Mouse (Mus musculus): ENCODE data around the gene Wdr74. TPM values are rescaled to one million over a fixed set of nuclear protein-coding genes. Genes with fewer than 3 reads are reported as not detected.

Wdr74 gene
- total and polyA plus RNA-seq, 3 experiments = 37.8 to 124 (median 75.0) TPM

DNA sequence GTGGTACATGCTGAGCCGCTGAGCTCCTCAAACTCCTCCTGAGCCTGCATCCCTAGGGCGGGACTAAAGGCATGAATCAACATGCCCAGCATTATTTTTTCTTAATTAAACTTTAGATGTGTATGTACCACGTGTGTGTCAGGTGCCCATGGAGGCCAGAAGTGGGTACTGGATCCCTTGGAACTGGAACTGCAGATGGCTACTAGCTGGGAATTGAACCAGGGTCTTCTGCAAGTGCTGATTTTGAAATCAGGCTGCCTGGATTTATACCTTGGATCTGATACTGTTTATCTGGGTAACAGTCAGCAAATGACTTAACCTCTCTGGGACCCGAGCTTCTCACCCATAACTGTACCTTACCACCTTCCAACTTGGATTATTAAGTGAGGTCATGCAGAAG lies 13.6 kb upstream of the Wdr74 start:
- ATAC-seq (ENCODE audit: extremely low read depth, insufficient number of reproducible peaks, low FRiP score, poor library complexity, severe bottlenecking) (no peak), DNase-seq (ENCODE audit: low spot score) (no peak)
- peak overlapping the region; percentile 89 for H3K4me3 ChIP-seq (ENCODE audit: low read depth, low read length)
- no peaks in the 10 kb centered on the region for H3K27me3 ChIP-seq (ENCODE audit: insufficient read depth, low read length)
- no peaks in the 10 kb centered on the region for H3K9me3 ChIP-seq (replicated peaks)
- H3K36me3 ChIP-seq (replicated peaks) = peaks cover 44% of the 10 kb centered on the region
- H3K4me1 ChIP-seq (ENCODE audit: insufficient read depth, low read depth, low read length) = peaks cover 53% of the 10 kb centered on the region
- TF ChIP-seq CTCF (IDR thresholded peaks at IDR 0.05; ENCODE audit: low read depth, low read length) = no peak
- no peak for TF ChIP-seq GATA2 (IDR thresholded peaks at IDR 0.05; ENCODE audit: borderline replicate concordance, low read depth, low read length)
- TF ChIP-seq POLR2AphosphoS5 (IDR thresholded peaks at IDR 0.05; ENCODE audit: insufficient replicate concordance, low read depth, low read length) = no peak
- no peak for TF ChIP-seq TAL1 (conservative IDR thresholded peaks at IDR 0.05; ENCODE audit: low read depth, low read length)
- TF ChIP-seq GATA1 (IDR thresholded peaks at IDR 0.05; ENCODE audit: borderline replicate concordance, low read length) = no peak

DNA sequence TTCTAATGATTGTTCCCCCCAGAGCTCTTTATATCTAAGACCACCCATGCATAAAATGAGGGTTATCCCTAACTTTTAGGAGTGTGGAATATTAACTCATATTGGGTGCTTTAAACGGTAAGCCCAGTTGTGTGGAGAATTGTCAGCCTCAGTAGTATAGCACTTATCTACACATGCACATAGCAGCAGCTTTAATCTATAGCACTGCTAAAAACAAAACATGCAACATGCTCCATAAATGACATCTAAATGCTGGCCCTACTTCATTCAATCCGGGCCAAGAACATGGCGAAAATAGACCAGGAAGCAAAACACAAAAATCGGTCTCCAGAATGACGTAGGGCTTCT lies 13.1 kb upstream of the Wdr74 start:
- Histone ChIP-seq H3K36me3 (replicated peaks) (peaks cover 45% of the 10 kb centered on the region), H3K4me3 (ENCODE audit: low read depth, low read length) (peak overlapping the region; percentile 89), H3K27me3 (ENCODE audit: insufficient read depth, low read length) (no peaks in the 10 kb centered on the region), H3K4me1 (ENCODE audit: insufficient read depth, low read depth, low read length) (peaks cover 49% of the 10 kb centered on the region), H3K9me3 (replicated peaks) (no peaks in the 10 kb centered on the region)
- no peak for DNase-seq (ENCODE audit: low spot score)
- TF ChIP-seq GATA1 (IDR thresholded peaks at IDR 0.05; ENCODE audit: borderline replicate concordance, low read length) = no peak
- no peak for TF ChIP-seq GATA2 (IDR thresholded peaks at IDR 0.05; ENCODE audit: borderline replicate concordance, low read depth, low read length)
- TF ChIP-seq TAL1 (conservative IDR thresholded peaks at IDR 0.05; ENCODE audit: low read depth, low read length) = no peak
- TF ChIP-seq POLR2AphosphoS5 (IDR thresholded peaks at IDR 0.05; ENCODE audit: insufficient replicate concordance, low read depth, low read length) = no peak
- no peak for ATAC-seq (ENCODE audit: extremely low read depth, insufficient number of reproducible peaks, low FRiP score, poor library complexity, severe bottlenecking)

DNA sequence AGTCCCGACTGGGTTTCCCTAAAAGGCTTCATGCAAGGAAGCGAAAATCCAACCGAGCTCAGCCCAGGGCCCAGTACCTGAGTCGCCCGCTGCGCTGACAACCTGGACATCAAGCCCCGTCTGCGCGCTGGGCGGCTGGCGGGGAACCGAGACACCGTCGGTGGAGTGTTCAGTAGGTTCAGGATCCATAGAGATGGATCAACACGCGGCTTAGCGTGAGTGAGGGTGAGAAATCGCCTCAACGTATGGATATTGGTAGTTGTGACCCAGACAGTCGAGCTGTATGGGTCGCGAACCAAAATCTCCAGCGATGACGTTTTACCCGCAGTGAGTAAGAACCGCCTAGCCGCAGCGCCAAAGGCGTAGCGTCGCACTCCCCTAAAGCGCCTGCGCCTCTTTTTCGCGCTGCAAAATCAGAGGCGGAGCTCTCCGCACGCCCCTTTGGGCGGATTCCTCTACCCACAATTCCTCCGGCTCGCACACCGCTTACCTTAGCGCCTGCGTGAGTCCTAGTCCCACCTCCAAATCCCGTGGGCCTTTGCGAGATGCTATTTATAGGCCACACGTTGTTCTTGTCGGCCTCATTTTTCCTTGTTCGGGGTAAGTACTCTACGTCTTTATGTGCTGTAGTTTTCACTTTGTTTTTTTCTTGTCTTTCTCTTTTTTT lies 12.6 kb upstream of the Wdr74 start, which contains the start of gene Slc3a2:
Slc3a2 (minus strand) TSS at position 463 of the 667 bp plus-strand sequence.
- ATAC-seq (ENCODE audit: extremely low read depth, insufficient number of reproducible peaks, low FRiP score, poor library complexity, severe bottlenecking) (peak; percentile 85), DNase-seq (ENCODE audit: low spot score) (peak; percentile 75)
- Histone ChIP-seq H3K4me3 (ENCODE audit: low read depth, low read length) (peak within 1 kb of the TSS; percentile 89), H3K9me3 (replicated peaks) (no peaks in the 10 kb centered on the region), H3K27me3 (ENCODE audit: insufficient read depth, low read length) (no peaks in the 10 kb centered on the region), H3K36me3 (replicated peaks) (peaks cover 45% of the 10 kb centered on the region), H3K4me1 (ENCODE audit: insufficient read depth, low read depth, low read length) (peaks cover 47% of the 10 kb centered on the region)
- TF ChIP-seq CTCF (IDR thresholded peaks at IDR 0.05; ENCODE audit: low read depth, low read length) (no peak), GATA1 (IDR thresholded peaks at IDR 0.05; ENCODE audit: borderline replicate concordance, low read length) (no peak), POLR2AphosphoS5 (IDR thresholded peaks at IDR 0.05; ENCODE audit: insufficient replicate concordance, low read depth, low read length) (peak; percentile 96)

DNA sequence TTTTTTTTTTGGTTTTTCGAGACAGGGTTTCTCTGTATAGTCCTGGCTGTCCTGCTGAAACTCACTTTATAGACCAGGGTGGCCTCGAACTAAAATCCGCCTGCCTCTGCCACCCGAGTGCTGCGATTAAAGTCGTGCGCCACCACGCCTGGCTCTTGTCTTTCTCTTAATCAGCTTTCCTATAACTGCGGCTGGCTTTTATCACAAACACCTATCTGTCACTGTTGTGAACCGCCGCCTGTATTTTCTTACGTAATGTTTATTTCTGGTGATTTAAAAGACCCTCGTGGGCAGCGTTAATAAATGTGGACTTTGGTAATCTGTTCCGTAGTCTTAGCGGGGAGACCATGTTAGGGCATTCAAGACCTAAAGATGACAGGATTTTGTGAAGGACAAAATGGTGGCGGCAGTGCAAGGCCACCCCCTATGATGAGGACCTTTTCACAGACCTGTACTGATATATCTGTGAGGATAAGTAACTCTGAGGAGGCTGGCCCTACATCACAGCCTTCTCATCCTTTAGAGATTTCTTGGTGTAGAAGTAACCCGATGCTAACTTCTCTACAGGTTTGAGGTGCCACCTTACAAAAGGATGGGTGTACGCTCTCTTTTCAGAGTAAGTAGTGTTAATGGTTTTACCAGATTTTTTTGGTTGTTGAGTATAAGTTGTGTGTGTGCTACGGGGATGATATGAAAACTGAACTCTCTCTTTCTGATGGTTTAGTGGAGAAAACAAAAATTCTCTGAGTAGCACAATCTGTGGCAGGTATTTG lies 11.9 kb upstream of the Wdr74 start:
- H3K4me3 ChIP-seq (ENCODE audit: low read depth, low read length) = peak overlapping the region; percentile 89
- peaks cover 41% of the 10 kb centered on the region for H3K4me1 ChIP-seq (ENCODE audit: insufficient read depth, low read depth, low read length)
- DNase-seq (ENCODE audit: low spot score) = no peak
- H3K9me3 ChIP-seq (replicated peaks) = no peaks in the 10 kb centered on the region
- peaks cover 45% of the 10 kb centered on the region for H3K36me3 ChIP-seq (replicated peaks)
- ATAC-seq (ENCODE audit: extremely low read depth, insufficient number of reproducible peaks, low FRiP score, poor library complexity, severe bottlenecking) = no peak
- TF ChIP-seq POLR2AphosphoS5 (IDR thresholded peaks at IDR 0.05; ENCODE audit: insufficient replicate concordance, low read depth, low read length) (peak; percentile 10; the same call in 1 of the 2 replicates), GATA1 (IDR thresholded peaks at IDR 0.05; ENCODE audit: borderline replicate concordance, low read length) (no peak), CTCF (IDR thresholded peaks at IDR 0.05; ENCODE audit: low read depth, low read length) (no peak), TAL1 (conservative IDR thresholded peaks at IDR 0.05; ENCODE audit: low read depth, low read length) (no peak), GATA2 (IDR thresholded peaks at IDR 0.05; ENCODE audit: borderline replicate concordance, low read depth, low read length) (no peak)
- H3K27me3 ChIP-seq (ENCODE audit: insufficient read depth, low read length) = no peaks in the 10 kb centered on the region

DNA sequence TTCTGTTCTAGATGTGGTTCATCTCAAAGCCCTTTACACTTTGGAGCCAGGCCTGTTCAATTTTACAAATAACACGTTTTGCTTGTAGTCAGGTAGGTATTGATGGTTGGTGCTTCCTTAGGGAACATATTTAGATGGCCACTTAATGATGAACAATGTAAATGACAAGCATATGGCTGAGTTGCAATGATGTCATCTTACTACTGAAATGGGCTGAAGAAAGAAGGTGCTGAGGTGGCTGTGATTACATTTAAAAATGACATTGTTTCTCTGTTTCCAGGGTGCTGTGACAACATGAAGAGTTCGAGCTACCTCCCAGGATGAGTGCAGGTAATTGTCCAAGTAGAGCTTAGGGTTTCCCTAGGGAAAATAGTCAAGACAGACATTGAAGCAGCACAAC lies 11.2 kb upstream of the Wdr74 start:
- H3K27me3 ChIP-seq (ENCODE audit: insufficient read depth, low read length) = no peaks in the 10 kb centered on the region
- H3K4me1 ChIP-seq (ENCODE audit: insufficient read depth, low read depth, low read length) = peaks cover 38% of the 10 kb centered on the region
- ATAC-seq (ENCODE audit: extremely low read depth, insufficient number of reproducible peaks, low FRiP score, poor library complexity, severe bottlenecking) (no peak), DNase-seq (ENCODE audit: low spot score) (no peak)
- no peaks in the 10 kb centered on the region for H3K9me3 ChIP-seq (replicated peaks)
- H3K4me3 ChIP-seq (ENCODE audit: low read depth, low read length) = peak overlapping the region; percentile 89
- no peak for TF ChIP-seq GATA2 (IDR thresholded peaks at IDR 0.05; ENCODE audit: borderline replicate concordance, low read depth, low read length)
- peak; percentile 66; the same call in 1 of the 2 replicates for TF ChIP-seq POLR2AphosphoS5 (IDR thresholded peaks at IDR 0.05; ENCODE audit: insufficient replicate concordance, low read depth, low read length)
- TF ChIP-seq TAL1 (conservative IDR thresholded peaks at IDR 0.05; ENCODE audit: low read depth, low read length) = no peak
- H3K36me3 ChIP-seq (replicated peaks) = peaks cover 45% of the 10 kb centered on the region

DNA sequence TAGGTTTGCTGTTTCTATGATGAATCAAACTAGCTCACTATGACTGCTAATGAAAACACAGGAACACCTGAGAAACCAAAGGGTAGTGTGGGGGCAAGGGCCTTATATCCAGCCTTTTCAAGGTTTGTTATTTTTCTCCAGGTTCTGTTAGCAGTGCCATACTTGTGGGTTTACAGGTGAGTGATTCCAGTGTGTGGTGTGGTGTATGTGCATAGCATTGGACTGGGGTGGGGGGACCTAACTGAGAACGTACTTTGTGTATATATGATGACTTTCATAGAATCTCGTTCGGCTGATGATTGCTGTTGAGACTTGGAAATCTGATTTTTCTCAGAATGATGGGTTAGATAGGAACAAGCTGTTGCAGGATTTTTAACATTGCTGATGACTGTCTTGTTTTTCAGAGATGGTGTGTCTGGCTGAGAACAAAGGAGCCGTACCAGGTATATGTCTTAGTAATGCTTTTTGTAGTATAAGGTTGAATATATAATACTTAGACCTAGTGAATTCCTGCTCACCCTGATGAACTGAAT lies 10.5 kb upstream of the Wdr74 start:
- no peak for TF ChIP-seq CTCF (IDR thresholded peaks at IDR 0.05; ENCODE audit: low read depth, low read length)
- no peak for TF ChIP-seq GATA2 (IDR thresholded peaks at IDR 0.05; ENCODE audit: borderline replicate concordance, low read depth, low read length)
- TF ChIP-seq POLR2AphosphoS5 (IDR thresholded peaks at IDR 0.05; ENCODE audit: insufficient replicate concordance, low read depth, low read length) = no peak
- no peak for TF ChIP-seq GATA1 (IDR thresholded peaks at IDR 0.05; ENCODE audit: borderline replicate concordance, low read length)
- TF ChIP-seq TAL1 (conservative IDR thresholded peaks at IDR 0.05; ENCODE audit: low read depth, low read length) = no peak
- ATAC-seq (ENCODE audit: extremely low read depth, insufficient number of reproducible peaks, low FRiP score, poor library complexity, severe bottlenecking) = no peak
- Histone ChIP-seq H3K4me3 (ENCODE audit: low read depth, low read length) (peak overlapping the region; percentile 89), H3K27me3 (ENCODE audit: insufficient read depth, low read length) (no peaks in the 10 kb centered on the region), H3K4me1 (ENCODE audit: insufficient read depth, low read depth, low read length) (peaks cover 32% of the 10 kb centered on the region), H3K9me3 (replicated peaks) (no peaks in the 10 kb centered on the region), H3K36me3 (replicated peaks) (peaks cover 41% of the 10 kb centered on the region)
- no peak for DNase-seq (ENCODE audit: low spot score)

All from G1E (cell line).